In genomic region chr6:8896822-8897221, GRCm38 (mm10) we compare ENCODE assay signal across 20 mouse cellular contexts. TPM values are rescaled to one million over a fixed set of nuclear protein-coding genes. Genes with fewer than 3 reads are reported as not detected.
DNase-seq lines count a peak whose midpoint lies in the region; ATAC-seq and TF ChIP-seq lines count a peak whose summit lies in the region.
"Had no signal": no experiment of that assay in that cellular context is flagged by ENCODE, and none has a peak within 500 bp of the region (broad histone marks: within the 10 kb centered on the region; RNA-seq: fewer than 3 reads in every experiment).

No protein-coding gene starts in this region.

- no peak overlapping the region for H3K27ac ChIP-seq in forebrain, embryonic 13.5 days
- no peak overlapping the region for H3K27ac ChIP-seq in forebrain, embryonic 11.5 days (ENCODE audit: low read depth, low read length)
- peak overlapping the region; percentile 7; the same call in 1 of the 2 replicates for H3K27ac ChIP-seq in forebrain, embryonic 16.5 days (ENCODE audit: low read length)
- H3K27ac ChIP-seq in hindbrain, embryonic 16.5 days (ENCODE audit: low read depth, low read length) = 0 out of 2 replicates have a peak overlapping the region, but pooled peaks have one; percentile 1
- peak overlapping the region; percentile 23; the same call in 1 of the 2 replicates for H3K27ac ChIP-seq in midbrain, embryonic 16.5 days (ENCODE audit: low read length)
- no peak overlapping the region for H3K27ac ChIP-seq in kidney, adult 2 months (ENCODE audit: insufficient read depth, low read depth, low read length)
- H3K27ac ChIP-seq: kidney, embryonic 15.5 days; limb, embryonic 10.5 days; liver, embryonic 12.5 days; lung, embryonic 15.5 days had no signal

- no peak for TF ChIP-seq CTCF in kidney, adult 2 months (conservative IDR thresholded peaks at IDR 0.05; ENCODE audit: insufficient read depth, insufficient read length, low read depth, low read length)

- H3K9ac ChIP-seq in forebrain, embryonic 13.5 days = no peak overlapping the region
- no peak overlapping the region for H3K9ac ChIP-seq in forebrain, embryonic 11.5 days (ENCODE audit: low read length)
- H3K9ac ChIP-seq in forebrain, embryonic 16.5 days (replicated peaks; ENCODE audit: low read depth, low read length) = no peak overlapping the region
- no peak overlapping the region for H3K9ac ChIP-seq in hindbrain, embryonic 16.5 days (ENCODE audit: low read depth, low read length)
- H3K9ac ChIP-seq in midbrain, embryonic 16.5 days (ENCODE audit: low read depth, low read length) = no peak overlapping the region
- H3K9ac ChIP-seq: kidney, embryonic 15.5 days; liver, embryonic 12.5 days; lung, embryonic 15.5 days had no signal

- H3K36me3 ChIP-seq in forebrain, embryonic 13.5 days (ENCODE audit: poor library complexity, severe bottlenecking) = no peaks in the 10 kb centered on the region
- no peaks in the 10 kb centered on the region for H3K36me3 ChIP-seq in forebrain, embryonic 11.5 days (ENCODE audit: control insufficient read depth, insufficient read depth, low read length)
- no peaks in the 10 kb centered on the region for H3K36me3 ChIP-seq in forebrain, embryonic 16.5 days (ENCODE audit: control insufficient read depth, insufficient read depth)
- H3K36me3 ChIP-seq in hindbrain, embryonic 16.5 days (ENCODE audit: control insufficient read depth, insufficient read depth, low read length) = no peaks in the 10 kb centered on the region
- no peaks in the 10 kb centered on the region for H3K36me3 ChIP-seq in midbrain, embryonic 16.5 days (ENCODE audit: control insufficient read depth, insufficient read depth, low read length)
- H3K36me3 ChIP-seq in kidney, adult 2 months (ENCODE audit: control insufficient read depth, insufficient read depth, low read length) = no peaks in the 10 kb centered on the region
- H3K36me3 ChIP-seq: kidney, embryonic 15.5 days; limb, embryonic 10.5 days; liver, embryonic 12.5 days; lung, embryonic 15.5 days had no signal

- H3K4me2 ChIP-seq in forebrain, embryonic 13.5 days = no peak overlapping the region
- no peak overlapping the region for H3K4me2 ChIP-seq in forebrain, embryonic 11.5 days (ENCODE audit: low read depth, low read length, severe bottlenecking)
- H3K4me2 ChIP-seq in forebrain, embryonic 16.5 days (ENCODE audit: low read length) = no peak overlapping the region
- H3K4me2 ChIP-seq in hindbrain, embryonic 16.5 days (ENCODE audit: low read length) = no peak overlapping the region
- no peak overlapping the region for H3K4me2 ChIP-seq in midbrain, embryonic 16.5 days (ENCODE audit: low read length)
- H3K4me2 ChIP-seq: kidney, embryonic 15.5 days; liver, embryonic 12.5 days; lung, embryonic 15.5 days had no signal

- TF ChIP-seq POLR2A in kidney, adult 2 months (IDR thresholded peaks at IDR 0.05; ENCODE audit: low read depth, low read length) = no peak

- H3K27me3 ChIP-seq in forebrain, embryonic 13.5 days = no peaks in the 10 kb centered on the region
- no peaks in the 10 kb centered on the region for H3K27me3 ChIP-seq in forebrain, embryonic 11.5 days (ENCODE audit: control insufficient read depth, insufficient read depth, low read length)
- no peaks in the 10 kb centered on the region for H3K27me3 ChIP-seq in forebrain, embryonic 16.5 days (replicated peaks; ENCODE audit: control insufficient read depth, insufficient read depth, low read length)
- H3K27me3 ChIP-seq in hindbrain, embryonic 16.5 days (replicated peaks; ENCODE audit: control insufficient read depth, insufficient read depth, low read length) = no peaks in the 10 kb centered on the region
- H3K27me3 ChIP-seq in midbrain, embryonic 16.5 days (ENCODE audit: control insufficient read depth, insufficient read depth, low read depth, low read length) = no peaks in the 10 kb centered on the region
- no peaks in the 10 kb centered on the region for H3K27me3 ChIP-seq in kidney, adult 2 months (replicated peaks; ENCODE audit: control insufficient read depth, insufficient read depth, low read length)
- H3K27me3 ChIP-seq: kidney, embryonic 15.5 days; liver, embryonic 12.5 days; lung, embryonic 15.5 days had no signal

- H3K4me1 ChIP-seq in forebrain, embryonic 13.5 days = peaks cover 22% of the 10 kb centered on the region
- peaks cover 4% of the 10 kb centered on the region; the same call in 1 of the 2 replicates for H3K4me1 ChIP-seq in forebrain, embryonic 11.5 days (replicated peaks; ENCODE audit: control insufficient read depth, insufficient read depth, low read length)
- H3K4me1 ChIP-seq in forebrain, embryonic 16.5 days (replicated peaks; ENCODE audit: control insufficient read depth, insufficient read depth, low read length) = peaks cover 16% of the 10 kb centered on the region
- H3K4me1 ChIP-seq in hindbrain, embryonic 16.5 days (ENCODE audit: control insufficient read depth, insufficient read depth, low read depth, low read length) = peaks cover 6% of the 10 kb centered on the region
- H3K4me1 ChIP-seq in midbrain, embryonic 16.5 days (ENCODE audit: control insufficient read depth, insufficient read depth, low read length) = peaks cover 9% of the 10 kb centered on the region; the same call in 1 of the 2 replicates
- no peaks in the 10 kb centered on the region for H3K4me1 ChIP-seq in kidney, adult 2 months (ENCODE audit: control insufficient read depth, insufficient read depth, low read length)
- H3K4me1 ChIP-seq: kidney, embryonic 15.5 days; limb, embryonic 10.5 days; liver, embryonic 12.5 days; lung, embryonic 15.5 days had no signal

- no peaks in the 10 kb centered on the region for H3K9me3 ChIP-seq in forebrain, embryonic 13.5 days (replicated peaks)
- no peaks in the 10 kb centered on the region for H3K9me3 ChIP-seq in forebrain, embryonic 11.5 days (ENCODE audit: control insufficient read depth, low read length)
- H3K9me3 ChIP-seq in forebrain, embryonic 16.5 days (ENCODE audit: control insufficient read depth, low read length) = no peaks in the 10 kb centered on the region
- H3K9me3 ChIP-seq in hindbrain, embryonic 16.5 days (ENCODE audit: control insufficient read depth, low read length) = no peaks in the 10 kb centered on the region
- H3K9me3 ChIP-seq in midbrain, embryonic 16.5 days (replicated peaks; ENCODE audit: control insufficient read depth, low read length, poor library complexity, severe bottlenecking) = no peaks in the 10 kb centered on the region
- H3K9me3 ChIP-seq: kidney, embryonic 15.5 days; limb, embryonic 10.5 days; liver, embryonic 12.5 days; lung, embryonic 15.5 days had no signal

- DNase-seq in forebrain, embryonic 11.5 days (ENCODE audit: low spot score) = no peak
- DNase-seq in embryo, embryonic 11 days = no peak
- no peak for DNase-seq in urinary bladder, postnatal 4 days (ENCODE audit: low spot score in 2 of 2)
- DNase-seq in kidney, adult 2 months = no peak
- DNase-seq: adrenal gland, postnatal 25 days; cerebellum, adult 9-10 months; gastrocnemius, postnatal 25 days; heart, postnatal 10 days; right cerebral cortex, adult 18-20 months; thymus, postnatal 4 days had no signal

- no peak overlapping the region for H3K4me3 ChIP-seq in forebrain, embryonic 13.5 days
- no peak overlapping the region for H3K4me3 ChIP-seq in forebrain, embryonic 11.5 days (ENCODE audit: low read depth, low read length)
- no peak overlapping the region for H3K4me3 ChIP-seq in forebrain, embryonic 16.5 days (replicated peaks; ENCODE audit: low read length)
- H3K4me3 ChIP-seq in hindbrain, embryonic 16.5 days (ENCODE audit: low read length) = no peak overlapping the region
- no peak overlapping the region for H3K4me3 ChIP-seq in midbrain, embryonic 16.5 days (ENCODE audit: low read depth, low read length)
- H3K4me3 ChIP-seq in kidney, adult 2 months (ENCODE audit: insufficient read depth, low read depth, low read length) = no peak overlapping the region
- H3K4me3 ChIP-seq: kidney, embryonic 15.5 days; limb, embryonic 10.5 days; liver, embryonic 12.5 days; lung, embryonic 15.5 days; myocyte had no signal

- 27% methylated on average over 5 of the region's 5 CpGs for WGBS in forebrain, embryonic 13.5 days
- WGBS in forebrain, embryonic 11.5 days = 49% methylated on average over 5 of the region's 5 CpGs
- WGBS in forebrain, embryonic 16.5 days = 21% methylated on average over 5 of the region's 5 CpGs
- 36% methylated on average over 5 of the region's 5 CpGs for WGBS in hindbrain, embryonic 16.5 days
- WGBS in midbrain, embryonic 16.5 days = 27% methylated on average over 5 of the region's 5 CpGs
- 51% methylated on average over 5 of the region's 5 CpGs for WGBS in kidney, adult 2 months

- peak; percentile 56 for ATAC-seq in forebrain, embryonic 13.5 days
- no peak for ATAC-seq in forebrain, embryonic 11.5 days (replicated peaks; ENCODE audit: low FRiP score)
- peak; percentile 77 for ATAC-seq in forebrain, embryonic 16.5 days
- peak; percentile 56; the same call in 1 of the 2 replicates for ATAC-seq in hindbrain, embryonic 16.5 days
- peak; percentile 79 for ATAC-seq in midbrain, embryonic 16.5 days
- ATAC-seq: liver, embryonic 12.5 days had no signal

RNA-seq across cellular contexts. Expression of gene Nxph1, which starts 51.4 kb away (rescaled TPM):
- polyA plus RNA-seq in forebrain, embryonic 13.5 days (2015; fragmentation: Nextera tagmentation; extraction: Ambion mirVana) = 23.9 and 31.6 TPM in 2 replicates
- polyA plus RNA-seq in forebrain, embryonic 11.5 days (2014; fragmentation: Nextera tagmentation; extraction: Ambion mirVana) = 4.9 and 6.9 TPM in 2 replicates
- 46.7 and 47.6 TPM in 2 replicates for polyA plus RNA-seq in forebrain, embryonic 16.5 days (2015; fragmentation: Nextera tagmentation; extraction: Ambion mirVana)
- 90.3 and 101 TPM in 2 replicates for polyA plus RNA-seq in hindbrain, embryonic 16.5 days (2015; fragmentation: Nextera tagmentation; extraction: Ambion mirVana)
- 82.4 and 92.6 TPM in 2 replicates for polyA plus RNA-seq in midbrain, embryonic 16.5 days (2015; fragmentation: Nextera tagmentation; extraction: Ambion mirVana)
- 0.11 TPM in 1 of 2 replicates, not detected in the other for polyA plus RNA-seq in kidney, adult 2 months (2012; rRNA removed)
- polyA plus RNA-seq: limb, embryonic 10.5 days; liver, embryonic 12.5 days; myocyte; small intestine, adult 2 months had no signal

Comparison
In these comparisons a context has a peak if more than half of its experiments do, and no peak if none do; other contexts are left out.
1. H3K27ac ChIP-seq: peak in forebrain, embryonic 16.5 days (single experiment), hindbrain, embryonic 16.5 days (single experiment) and midbrain, embryonic 16.5 days (single experiment); none in forebrain, embryonic 13.5 days (single experiment), forebrain, embryonic 11.5 days (single experiment) and kidney, adult 2 months (single experiment).